Mouse (Mus musculus): ENCODE data around the gene 1700008O03Rik. TPM values are rescaled to one million over a fixed set of nuclear protein-coding genes. Genes with fewer than 3 reads are reported as not detected.
A peak's percentile ranks its signal among the peaks of the same experiment; 100 is the strongest.

1700008O03Rik gene
- total and polyA plus RNA-seq, 3 experiments = 0.95 TPM; not detected in 2

DNA sequence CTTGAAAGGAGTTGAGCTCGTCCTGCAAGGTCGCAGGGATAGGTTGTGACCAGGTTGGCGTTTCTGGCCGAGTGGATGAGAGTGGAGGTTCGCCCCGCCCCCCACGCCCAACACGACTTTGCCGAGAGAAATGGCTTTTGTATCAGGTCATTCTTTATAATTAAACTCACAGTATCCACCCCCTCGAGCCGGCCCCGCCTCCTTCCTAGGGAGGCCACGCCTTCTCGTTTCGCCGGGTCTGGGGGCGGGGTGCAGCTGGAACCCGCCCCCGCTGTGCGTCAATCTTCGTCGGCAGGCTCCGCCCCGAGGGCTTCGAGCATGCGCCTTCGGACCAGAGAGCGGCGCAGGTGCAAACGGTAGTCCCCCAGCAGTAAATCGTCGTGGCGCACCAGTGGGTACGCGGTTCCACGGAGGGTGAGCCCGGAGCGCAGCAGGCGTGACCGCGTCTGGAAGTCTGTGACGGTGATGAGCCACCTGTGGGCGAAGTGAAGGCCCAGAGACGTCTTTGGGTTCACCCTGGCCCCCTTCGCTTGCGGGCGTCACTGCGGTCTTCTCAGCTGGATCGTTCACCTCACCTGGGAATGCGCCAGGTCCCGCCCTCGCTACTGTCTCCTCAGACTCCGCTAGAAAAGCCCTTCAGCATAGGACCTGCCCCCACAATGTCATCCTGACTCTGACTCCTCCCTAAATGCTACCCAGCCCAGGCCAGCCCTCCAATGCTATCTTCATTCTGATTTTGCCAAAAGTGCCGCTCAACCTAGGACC lies 25.5 kb downstream of the 1700008O03Rik start:
- DNase-seq (ENCODE audit: low read depth, low spot score) = peak; percentile 90
- peak overlapping the region; percentile 53 to 54 for H3K4me3 ChIP-seq (ENCODE audit: control insufficient read depth in 1 of 2, insufficient read depth in 1 of 2, low read depth in 2 of 2, low read length in 2 of 2)
- no peaks in the 10 kb centered on the region for H3K79me2 ChIP-seq (ENCODE audit: control insufficient read depth, insufficient read depth, low read length, poor library complexity)
- peak overlapping the region; percentile 53 for H3K9ac ChIP-seq (ENCODE audit: control insufficient read depth, low read depth, low read length, poor library complexity, severe bottlenecking)
- peaks cover 0 to 2% of the 10 kb centered on the region in 2 experiments; a peak in 1 of 4 replicates for H3K36me3 ChIP-seq (ENCODE audit: control insufficient read depth in 1 of 2, insufficient read depth in 2 of 2, low read length in 2 of 2)
- H3K27ac ChIP-seq (ENCODE audit: control insufficient read depth, low read depth, low read length) = no peak overlapping the region
- H3K9me3 ChIP-seq (replicated peaks; ENCODE audit: insufficient read depth, low read length) = no peaks in the 10 kb centered on the region
- no peaks in the 10 kb centered on the region; a peak in 1 of 4 replicates for H3K27me3 ChIP-seq (ENCODE audit: control insufficient read depth in 1 of 2, insufficient read depth in 2 of 2, low read length in 2 of 2)
- H3K4me1 ChIP-seq (ENCODE audit: control insufficient read depth in 1 of 2, insufficient read depth in 2 of 2, low read length in 2 of 2) = peaks cover 0 to 6% of the 10 kb centered on the region in 2 experiments; a peak in 1 of 4 replicates
- TF ChIP-seq SMC3 (IDR thresholded peaks at IDR 0.05; ENCODE audit: low read depth, low read length) = no peak
- TF ChIP-seq CHD2 (IDR thresholded peaks at IDR 0.05; ENCODE audit: low read length) = no peak
- TF ChIP-seq MXI1 (IDR thresholded peaks at IDR 0.05; ENCODE audit: low read depth, low read length) = no peak
- no peak for TF ChIP-seq RCOR1 (IDR thresholded peaks at IDR 0.05; ENCODE audit: low read depth, low read length)
- no peak for TF ChIP-seq ZKSCAN1 (IDR thresholded peaks at IDR 0.05; ENCODE audit: low read depth, low read length)
- TF ChIP-seq MEF2A (IDR thresholded peaks at IDR 0.05; ENCODE audit: extremely low read depth, insufficient replicate concordance, low read depth, low read length, poor library complexity, severe bottlenecking) = no peak
- TF ChIP-seq MAX (IDR thresholded peaks at IDR 0.05; ENCODE audit: low read length) = no peak
- no peak for TF ChIP-seq GABPA (IDR thresholded peaks at IDR 0.05; ENCODE audit: low read depth, low read length)
- TF ChIP-seq HCFC1 (IDR thresholded peaks at IDR 0.05; ENCODE audit: low read depth, low read length) = peak; percentile 59; the same call in 1 of the 2 replicates
- TF ChIP-seq TAL1 (IDR thresholded peaks at IDR 0.05; ENCODE audit: low read length) = no peak
- TF ChIP-seq CHD1 (IDR thresholded peaks at IDR 0.05; ENCODE audit: low read depth, low read length) = no peak
- TF ChIP-seq NELFE (IDR thresholded peaks at IDR 0.05; ENCODE audit: low read depth, low read length) = peak; percentile 54
- no peak for TF ChIP-seq GATA1 (IDR thresholded peaks at IDR 0.05; ENCODE audit: low read depth, low read length)
- 0 out of 2 replicates have a peak, but pooled peaks have one; percentile 11 for TF ChIP-seq TBP (IDR thresholded peaks at IDR 0.05; ENCODE audit: low read depth, low read length)
- TF ChIP-seq BHLHE40 (IDR thresholded peaks at IDR 0.05; ENCODE audit: borderline replicate concordance, low read depth, low read length) = no peak
- no peak for TF ChIP-seq USF2 (IDR thresholded peaks at IDR 0.05; ENCODE audit: borderline replicate concordance in 1 of 2, insufficient read depth in 1 of 2, low read depth in 1 of 2, low read length in 2 of 2)
- TF ChIP-seq POLR2AphosphoS2 (IDR thresholded peaks at IDR 0.05; ENCODE audit: low read length) = peak; percentile 96
- no peak for TF ChIP-seq EP300 (IDR thresholded peaks at IDR 0.05; ENCODE audit: low read depth in 1 of 2, low read length in 2 of 2)
- no peak for TF ChIP-seq CTCF (IDR thresholded peaks at IDR 0.05 in 2 of 3, conservative IDR thresholded peaks at IDR 0.05 in 1 of 3; ENCODE audit: control insufficient read depth in 1 of 3, insufficient read depth in 1 of 3, low read depth in 2 of 3, low read length in 3 of 3, poor library complexity in 1 of 3, severe bottlenecking in 1 of 3)
- TF ChIP-seq USF1 (IDR thresholded peaks at IDR 0.05; ENCODE audit: low read depth, low read length) = no peak
- TF ChIP-seq TCF12 (IDR thresholded peaks at IDR 0.05; ENCODE audit: low read depth, low read length) = no peak
- peak; percentile 22 to 74; a peak in 2 of 4 replicates for TF ChIP-seq POLR2A (IDR thresholded peaks at IDR 0.05; ENCODE audit: control insufficient read depth in 1 of 2, insufficient read depth in 1 of 2, low read depth in 1 of 2, low read length in 2 of 2, poor library complexity in 1 of 2)
- TF ChIP-seq SIN3A (IDR thresholded peaks at IDR 0.05; ENCODE audit: low read length) = no peak; the same call in 1 of the 2 replicates
- TF ChIP-seq MYC (IDR thresholded peaks at IDR 0.05; ENCODE audit: low read depth, low read length) = no peak
- peak; percentile 74 for TF ChIP-seq NRF1 (IDR thresholded peaks at IDR 0.05; ENCODE audit: insufficient read depth, low read depth, low read length, poor library complexity, severe bottlenecking)
- TF ChIP-seq E2F4 (IDR thresholded peaks at IDR 0.05; ENCODE audit: borderline replicate concordance, low read depth, low read length) = no peak
- TF ChIP-seq RAD21 (IDR thresholded peaks at IDR 0.05; ENCODE audit: low read depth, low read length) = no peak
- TF ChIP-seq MAFK (IDR thresholded peaks at IDR 0.05; ENCODE audit: borderline replicate concordance, low read depth, low read length) = no peak
- TF ChIP-seq MYB (IDR thresholded peaks at IDR 0.05; ENCODE audit: low read depth, low read length) = no peak
